Mouse (Mus musculus): ENCODE results near the gene Tas2r136.

Gene Tas2r136

DNA sequence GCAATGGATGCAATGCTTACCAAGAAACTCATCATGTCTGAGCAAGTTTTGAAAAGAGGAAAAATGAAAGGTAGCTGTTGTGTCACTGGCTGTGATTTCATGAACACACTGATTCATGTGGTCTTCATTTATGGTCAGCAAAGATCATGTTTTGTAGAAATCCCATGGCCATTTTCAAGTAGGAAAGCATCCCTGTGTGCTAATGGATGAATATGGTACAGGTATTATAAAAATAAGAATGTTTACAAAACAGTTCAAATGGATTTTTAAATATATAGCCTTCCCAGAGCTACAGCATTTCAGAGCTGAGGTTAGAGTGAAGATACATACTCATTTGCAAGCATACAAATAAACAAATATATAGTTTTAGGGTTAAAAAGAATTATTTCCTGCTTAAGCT, at the start of gene Tas2r136:
Gene Tas2r136 (minus strand): TSS at position 101 of the 400 bp plus-strand sequence.
- no peak for DNase-seq

- no peak for DNase-seq
Observed at GRCm38 (mm10) chr6:132802518-132802917, 24.6 kb upstream of the Tas2r136 start, which contains the start of gene Tas2r117. TSS of gene Tas2r117 (plus strand) at chr6:132802818.

DNA sequence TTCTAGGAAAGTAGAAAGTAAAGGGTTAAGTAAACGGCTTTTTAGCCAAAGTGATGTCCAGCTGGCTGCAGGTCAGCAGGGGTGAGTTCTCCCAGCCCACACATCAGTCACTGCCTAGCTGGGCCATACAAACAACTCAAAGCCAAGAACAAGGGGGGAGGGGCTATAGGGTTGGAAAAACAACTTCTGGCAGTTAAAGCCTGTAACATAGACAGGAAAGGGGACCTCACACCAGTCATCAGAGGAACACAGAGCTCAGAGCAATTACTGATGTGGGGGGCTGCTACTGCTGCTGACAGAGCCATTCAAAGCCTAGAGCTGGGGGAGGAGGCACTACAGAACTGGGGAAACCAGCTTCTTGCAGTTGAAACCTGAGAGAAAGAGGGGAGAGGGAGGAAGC, 17.4 kb upstream of the Tas2r136 start:
- DNase-seq = peak; percentile 11

- DNase-seq = no peak
Observed at GRCm38 (mm10) chr6:132761831-132762230, 16.1 kb downstream of the Tas2r136 start, which contains the start of gene Tas2r102. TSS of gene Tas2r102 (plus strand) at chr6:132762131.

DNA sequence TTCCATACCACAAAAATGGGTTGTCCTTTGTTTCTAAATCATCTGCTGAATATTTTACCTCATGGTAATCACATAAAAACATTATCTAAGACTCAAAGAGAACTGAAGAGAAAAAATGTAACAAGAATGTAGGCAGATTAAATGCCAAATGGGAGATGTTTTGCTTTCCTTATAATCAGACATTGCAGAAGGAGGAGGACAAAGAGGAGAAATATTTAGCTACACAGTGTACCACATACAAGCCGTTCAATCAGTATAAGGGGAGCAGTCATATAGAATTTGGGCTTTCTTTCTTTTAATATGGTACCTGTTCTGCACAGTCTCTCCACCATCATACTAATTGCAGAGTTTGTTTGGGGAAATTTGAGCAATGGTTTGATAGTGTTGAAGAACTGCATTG, 23.5 kb downstream of the Tas2r136 start, which contains the start of gene Tas2r124:
Gene Tas2r124 (plus strand): TSS at position 301 of the 400 bp plus-strand sequence.
- DNase-seq = no peak

- DNase-seq = no peak
Observed at GRCm38 (mm10) chr6:132750206-132750605, 27.8 kb downstream of the Tas2r136 start.

DNA sequence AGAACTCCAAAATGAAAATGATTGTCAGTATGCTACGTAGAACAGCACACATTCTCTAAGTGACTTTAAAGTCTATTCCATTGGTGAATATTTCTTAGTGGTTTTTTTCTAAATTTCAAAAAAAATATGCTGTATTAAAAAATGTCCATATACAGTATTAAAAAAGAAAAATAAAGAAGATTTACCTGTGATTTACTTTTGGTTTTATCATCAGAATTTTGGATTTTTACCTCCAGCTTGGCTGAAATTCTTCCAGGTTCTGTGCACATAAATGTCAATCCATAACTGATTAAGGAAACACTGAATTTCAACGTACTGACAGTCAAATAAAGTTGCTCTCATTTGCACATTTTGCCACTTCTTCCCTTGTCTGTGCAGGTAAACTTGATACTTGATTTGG, 40.0 kb downstream of the Tas2r136 start, which contains the start of gene Tas2r115:
Gene Tas2r115 (minus strand): TSS at position 101 of the 400 bp plus-strand sequence.
- DNase-seq = no peak
